Mouse (Mus musculus) CH12F3 (cell line): Measurements from ENCODE around the gene Tmco3.
"Not testable (repeated sequence)": the region's sequence is repeated elsewhere in the genome, so short reads cannot be mapped to it uniquely, and the experiment has no call there.

Experiments used
- in situ Hi-C: fragments of 300-500 bp; cut with MboI; formaldehyde crosslinking; loops from 2 replicates; pipeline ENCODE4 v1.14.3; 2020; ENCODE audit warnings: low sequenced_read_pairs

The Tmco3 gene

GRCm38 (mm10) chr8:13305884-13306283 is 17.9 kb downstream of the Tmco3 start:
- in situ Hi-C loops = no loop called here

DNA sequence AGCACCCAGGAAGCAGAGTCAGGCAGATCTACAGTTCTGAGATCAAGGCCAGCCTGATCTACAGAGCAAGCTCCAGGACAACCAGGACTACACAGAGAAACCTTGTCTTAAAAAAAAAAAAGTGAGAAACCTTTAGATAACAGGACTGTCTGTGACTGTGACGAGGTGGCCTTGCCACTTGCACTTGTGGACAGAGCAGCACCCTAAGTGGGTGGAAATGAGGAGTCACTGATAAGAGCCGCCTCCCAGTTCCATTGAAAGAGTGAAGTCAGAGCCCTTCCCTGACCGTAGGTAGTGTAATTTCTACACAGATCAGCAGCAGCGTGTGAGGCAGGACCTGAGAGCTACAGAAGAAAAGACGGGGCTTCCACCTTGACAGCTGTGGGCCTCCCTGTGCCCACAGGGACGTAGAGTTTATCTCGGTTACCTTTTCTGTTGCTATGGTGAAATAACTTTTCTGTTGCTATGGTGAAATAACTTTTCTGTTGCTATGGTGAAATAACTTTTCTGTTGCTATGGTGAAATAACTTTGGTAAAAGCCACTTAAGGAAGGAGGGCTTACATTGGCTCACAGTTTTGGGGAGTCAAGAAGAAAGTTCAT is 18.4 kb downstream of the Tmco3 start:
- in situ Hi-C loops = no loop called here

- in situ Hi-C loops = no loop called here
Observed at GRCm38 (mm10) chr8:13306916-13307315, 18.9 kb downstream of the Tmco3 start.

GRCm38 (mm10) chr8:13314922-13315321 is 26.9 kb downstream of the Tmco3 start:
- in situ Hi-C loops = no loop called here

DNA sequence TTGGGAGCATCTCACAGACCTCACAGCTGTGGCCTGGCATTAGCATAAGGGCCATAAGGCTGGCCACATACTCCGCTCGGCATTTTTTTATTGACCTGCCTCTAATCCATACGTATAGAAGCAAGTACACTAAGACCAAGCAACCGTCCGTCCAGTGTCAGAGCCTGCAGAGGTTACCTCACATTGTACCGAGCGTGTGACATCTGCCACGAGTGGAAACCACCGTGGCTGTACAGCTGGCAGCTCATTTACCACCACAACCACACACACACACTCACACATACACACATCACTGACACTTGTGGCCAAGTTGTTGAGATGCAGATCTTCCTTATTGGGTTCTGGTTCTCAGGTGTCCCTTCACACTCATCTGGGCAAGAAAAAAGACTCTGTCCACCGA is 28.7 kb downstream of the Tmco3 start:
- in situ Hi-C loops = no loop called here

GRCm38 (mm10) chr8:13326598-13326997 is 38.6 kb downstream of the Tmco3 start:
- in situ Hi-C loops = no loop called here

- in situ Hi-C loops = no loop called here
Observed at GRCm38 (mm10) chr8:13334671-13335070, 46.7 kb downstream of the Tmco3 start.

GRCm38 (mm10) chr8:13337245-13337644 is 49.3 kb downstream of the Tmco3 start:
- in situ Hi-C loops = not testable (repeated sequence)

GRCm38 (mm10) chr8:13337678-13338077 is 49.7 kb downstream of the Tmco3 start:
- in situ Hi-C loops = no loop called here

- in situ Hi-C loops = no loop called here
Observed at GRCm38 (mm10) chr8:13338255-13338860, 50.4 kb downstream of the Tmco3 start, which contains the start of gene Tfdp1. TSS of gene Tfdp1 (plus strand) at chr8:13338751.

- in situ Hi-C loops = no loop called here
Observed at GRCm38 (mm10) chr8:13338901-13339645, 51.1 kb downstream of the Tmco3 start.

GRCm38 (mm10) chr8:13339646-13339990 is 51.6 kb downstream of the Tmco3 start:
- in situ Hi-C loops = no loop called here

- in situ Hi-C loops = no loop called here
Observed at GRCm38 (mm10) chr8:13340650-13341049, 52.7 kb downstream of the Tmco3 start.

GRCm38 (mm10) chr8:13342340-13342739 is 54.4 kb downstream of the Tmco3 start:
- in situ Hi-C loops = no loop called here

DNA sequence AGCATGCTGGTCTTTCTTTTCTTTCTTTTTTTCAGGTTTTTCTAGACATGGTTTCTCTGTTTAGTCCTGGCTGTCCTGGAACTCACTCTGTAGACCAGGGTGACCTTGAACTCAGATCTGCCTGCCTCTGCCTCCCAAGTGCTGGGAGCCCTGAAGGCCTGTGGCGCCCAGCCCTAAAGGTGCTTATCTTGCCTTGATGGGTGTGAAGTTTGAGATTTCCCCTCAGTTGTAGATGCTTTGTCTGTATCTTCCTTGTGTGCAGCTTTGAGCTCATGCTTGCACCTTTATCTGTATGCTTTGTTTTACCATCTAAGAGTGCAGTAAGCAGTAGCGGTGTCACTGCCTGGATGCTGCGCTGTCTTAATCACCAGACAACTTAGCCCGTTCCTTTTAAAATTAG is 55.1 kb downstream of the Tmco3 start:
- in situ Hi-C loops = no loop called here

DNA sequence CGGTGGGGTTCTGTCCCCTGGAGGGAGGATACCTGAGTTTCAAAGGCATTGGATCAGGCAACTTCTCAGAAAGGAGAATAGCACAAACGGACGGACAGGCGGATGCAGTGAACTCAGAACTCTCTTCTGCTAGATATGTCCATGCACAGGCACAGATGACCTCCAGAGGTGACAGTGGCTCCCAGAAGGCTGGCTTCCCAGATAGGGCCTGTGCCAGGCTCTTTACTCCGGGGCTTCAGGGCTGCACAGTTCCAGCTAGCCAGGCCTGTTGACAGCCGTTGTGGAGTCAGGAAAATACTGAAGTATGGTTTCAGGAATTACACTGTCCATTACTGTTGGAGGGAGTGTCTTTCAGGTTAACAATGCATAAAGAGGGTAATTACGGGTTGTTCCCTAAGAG is 62.1 kb downstream of the Tmco3 start:
- in situ Hi-C loops = no loop called here

GRCm38 (mm10) chr8:13351593-13351992 is 63.6 kb downstream of the Tmco3 start:
- in situ Hi-C loops = no loop called here

- in situ Hi-C loops = no loop called here
Observed at GRCm38 (mm10) chr8:13352601-13353000, 64.6 kb downstream of the Tmco3 start.

DNA sequence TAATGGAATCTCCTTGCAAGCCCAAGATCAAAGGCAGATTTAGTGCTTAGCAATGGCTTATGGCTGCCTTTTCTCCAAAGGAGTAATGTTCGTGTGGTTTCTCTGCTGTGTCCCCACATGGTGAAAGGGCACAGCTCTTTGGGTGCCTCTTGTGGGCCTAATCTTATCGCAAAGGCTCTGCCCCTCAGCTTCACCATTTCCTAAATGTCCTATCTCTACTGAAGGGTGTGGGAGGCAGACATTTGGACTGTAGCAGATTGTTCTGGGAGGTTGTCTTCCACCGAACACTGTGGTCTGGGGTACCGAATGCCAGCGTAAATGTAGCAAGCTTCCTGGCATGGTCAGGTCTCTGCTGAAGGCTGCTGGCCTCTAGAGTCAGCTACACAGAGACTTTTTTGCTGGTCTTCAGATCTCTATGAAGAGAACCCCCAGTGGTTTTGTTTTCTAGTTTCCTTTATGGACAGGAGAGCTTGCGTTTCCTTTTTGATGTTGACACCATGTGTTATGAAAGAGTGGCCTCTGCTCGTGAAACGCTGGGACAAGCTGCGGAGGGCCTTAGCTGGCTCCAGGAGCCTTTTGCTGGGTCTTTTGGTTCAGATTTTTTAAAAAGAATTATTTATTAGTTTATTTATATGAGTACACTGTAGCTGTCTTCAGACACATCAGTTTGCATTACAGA is 65.3 kb downstream of the Tmco3 start:
- in situ Hi-C loops = no loop called here

GRCm38 (mm10) chr8:13353883-13354282 is 65.9 kb downstream of the Tmco3 start:
- in situ Hi-C loops = no loop called here

DNA sequence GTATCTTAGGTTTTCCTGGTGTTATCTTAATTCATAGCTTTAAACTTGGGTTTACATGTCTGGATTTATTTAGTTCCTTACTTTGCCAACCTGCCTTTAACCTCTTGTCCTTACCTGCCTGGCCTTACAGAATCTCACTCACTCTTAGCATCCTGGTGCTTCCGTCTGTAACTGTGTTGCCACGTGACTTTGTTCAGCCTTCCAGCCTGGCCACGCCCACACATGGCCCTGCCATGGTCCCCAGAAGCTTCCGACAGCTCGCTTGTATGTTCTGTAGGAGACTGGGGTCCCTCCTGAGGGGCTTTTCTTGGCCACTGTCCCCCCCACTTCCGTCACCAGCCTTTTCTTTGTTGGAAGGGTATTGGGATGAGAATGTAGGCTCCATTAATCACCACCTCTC is 68.2 kb downstream of the Tmco3 start:
- in situ Hi-C loops = no loop called here

DNA sequence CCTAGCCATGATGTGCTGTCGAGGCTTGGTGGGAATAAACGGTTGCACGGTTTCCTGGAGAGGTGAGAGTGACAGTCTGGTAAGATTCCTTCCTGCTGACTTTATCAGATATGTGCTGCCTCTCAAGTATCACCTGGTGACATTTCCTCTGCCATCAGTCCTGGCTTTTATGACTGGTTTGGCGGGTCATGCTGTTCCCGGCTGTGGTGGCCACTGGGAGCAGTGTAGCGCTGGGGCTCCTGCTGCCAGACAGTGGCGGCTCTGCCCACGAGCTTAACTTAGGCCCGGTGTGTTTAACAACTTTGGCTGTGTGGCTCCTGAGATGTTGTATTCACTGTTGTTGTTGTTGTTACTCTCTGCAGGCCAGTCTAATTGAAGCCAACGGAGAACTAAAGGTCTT is 68.7 kb downstream of the Tmco3 start:
- in situ Hi-C loops = no loop called here
